Mouse (Mus musculus) adipose tissue, adult 10 weeks (tissue): ENCODE measurements around the gene Llgl1. TPM values are rescaled to one million over a fixed set of nuclear protein-coding genes. Genes with fewer than 3 reads are reported as not detected.

ENCODE experiments used
- polyA plus RNA-seq: library from polyadenylated mRNA; stranded (reverse); fragments of 350-450 nt; fragmentation: Illumina TruSeq; extraction: RNeasy Lipid Tissue Mini Kit (QIAGEN cat#74804); gene quantifications from one replicate; pipeline ENCODE4 v1.2.3, GENCODE M21; 2014; ENCODE audit warnings: low read depth, low replicate concordance

Llgl1 gene
- polyA plus RNA-seq: 25.4 TPM

DNA sequence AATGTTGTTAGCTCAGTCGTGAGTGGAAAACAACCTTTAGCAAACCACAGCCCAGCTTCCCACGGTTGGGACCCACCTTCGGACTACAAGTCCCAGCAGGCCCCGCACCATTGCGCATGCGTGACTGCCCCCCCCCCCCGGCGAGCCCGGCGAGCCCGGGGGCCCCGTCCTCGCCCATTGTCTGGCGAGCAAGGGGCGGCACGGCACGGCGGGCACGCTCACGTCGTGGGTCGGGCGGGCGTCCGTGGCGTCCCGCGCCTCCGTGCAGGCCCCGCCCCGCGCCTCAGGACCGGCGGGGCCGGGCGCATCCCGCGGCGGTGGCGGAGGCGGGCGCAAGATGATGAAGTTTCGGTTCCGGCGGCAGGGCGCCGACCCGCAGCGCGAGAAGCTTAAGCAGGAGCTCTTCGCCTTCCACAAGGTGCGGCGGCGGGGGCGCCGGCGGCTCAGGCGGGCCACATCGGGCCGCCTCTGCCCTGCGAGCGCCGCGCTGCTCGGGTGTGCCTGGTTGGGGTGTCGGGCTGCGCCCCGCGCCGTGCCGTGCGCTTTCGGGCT is at the start of gene Llgl1:
Gene Llgl1, plus strand, starts transcription at position 200 of the 552 bp plus-strand sequence.

DNA sequence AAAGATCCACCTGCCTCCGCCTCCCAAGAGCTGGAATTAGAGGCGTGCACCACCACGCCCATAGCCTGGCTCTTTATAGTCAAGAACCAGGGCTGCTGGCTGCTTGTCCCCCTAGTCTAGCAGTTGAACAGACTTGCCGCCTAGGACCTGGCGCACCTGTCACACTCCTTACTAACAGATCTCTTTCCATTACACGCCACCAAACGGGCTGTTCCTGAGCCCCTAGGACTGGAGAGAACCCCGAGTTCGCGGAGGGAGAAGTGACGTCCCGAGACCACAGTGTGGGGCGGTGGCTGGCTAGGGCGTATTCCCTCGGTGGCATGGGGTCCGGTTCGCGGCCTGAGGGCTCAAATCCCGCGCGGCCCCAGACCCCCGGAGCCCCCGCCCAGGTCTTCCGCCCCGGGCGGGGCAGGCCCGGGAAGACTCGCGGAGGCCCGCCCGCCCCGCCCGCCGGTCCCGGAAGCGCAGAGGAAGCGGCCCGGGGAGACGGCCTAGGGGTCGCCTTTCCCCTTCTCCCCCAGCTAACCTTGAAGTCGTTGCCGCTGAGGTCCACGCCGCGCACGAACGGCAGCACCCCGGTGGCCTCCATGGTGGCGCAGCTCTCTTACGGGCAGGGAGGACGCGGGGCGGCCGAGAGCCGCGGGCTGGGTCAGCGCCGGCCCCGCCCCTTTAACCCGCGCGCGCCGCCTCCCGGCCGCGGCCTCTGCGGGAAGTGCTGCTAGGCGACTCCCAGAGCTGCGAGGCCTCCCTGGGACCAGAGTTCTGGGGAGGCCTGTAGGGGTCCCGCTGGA is 27.3 kb downstream of the Llgl1 start, which contains the start of gene Flii:
Gene Flii, minus strand, starts transcription at position 663 of the 791 bp plus-strand sequence.

DNA sequence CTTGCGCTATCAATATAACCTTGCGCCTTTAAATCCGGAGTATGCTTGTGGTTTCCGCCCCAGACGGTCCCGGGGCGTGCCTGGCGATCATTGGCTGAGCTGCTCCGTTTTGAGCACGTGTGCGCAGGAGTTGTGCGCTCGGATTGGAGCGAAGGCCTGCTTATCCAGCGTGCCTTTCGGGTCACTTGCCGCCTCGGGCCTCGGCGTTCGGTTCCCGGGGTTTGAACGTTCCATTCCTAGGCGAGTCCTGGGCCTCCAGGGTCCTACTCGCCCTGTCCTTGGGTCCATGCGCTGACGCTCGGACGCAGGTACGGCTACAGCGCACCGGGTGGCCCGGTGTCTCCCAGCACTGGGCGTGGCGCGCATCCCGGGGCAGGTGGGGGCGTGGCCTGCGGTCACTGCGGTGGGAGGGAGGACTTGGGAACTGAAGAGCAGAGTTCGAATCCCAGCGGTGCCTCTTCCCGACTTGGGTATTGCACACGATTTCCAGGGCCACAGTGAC is 28.8 kb downstream of the Llgl1 start, which contains the start of gene Mief2:
Gene Mief2, plus strand, starts transcription at position 139 of the 502 bp plus-strand sequence.

Other genes with a start within 250 kb of the Llgl1 start
- gene Drg2, start 245.1 kb upstream of the Llgl1 start, polyA plus RNA-seq: 43.2 TPM
- 0.19 TPM for gene Myo15, start 230.4 kb upstream of the Llgl1 start, polyA plus RNA-seq
- gene Alkbh5, start 163.3 kb upstream of the Llgl1 start, polyA plus RNA-seq: 38.5 TPM
- 73.2 TPM for gene Flii, start 27.5 kb downstream of the Llgl1 start, polyA plus RNA-seq
- 11.3 TPM for gene Mief2, start 28.7 kb downstream of the Llgl1 start, polyA plus RNA-seq
- 7.7 TPM for gene Top3a, start 77.6 kb downstream of the Llgl1 start, polyA plus RNA-seq
- 14.7 TPM for gene Smcr8, start 77.8 kb downstream of the Llgl1 start, polyA plus RNA-seq
- gene Shmt1, start 112.0 kb downstream of the Llgl1 start, polyA plus RNA-seq: 7.0 TPM
- 35.9 TPM for gene Dhrs7b, start 130.9 kb downstream of the Llgl1 start, polyA plus RNA-seq
- gene Tmem11, start 179.5 kb downstream of the Llgl1 start, polyA plus RNA-seq: 30.2 TPM
- 21.6 TPM for gene Natd1, start 215.0 kb downstream of the Llgl1 start, polyA plus RNA-seq
- gene Map2k3, start 232.3 kb downstream of the Llgl1 start, polyA plus RNA-seq: 36.3 TPM